Mouse (Mus musculus) ES-Bruce4 (cell line): ENCODE results near the gene Nek4. TPM values are rescaled to one million over a fixed set of nuclear protein-coding genes. Genes with fewer than 3 reads are reported as not detected.

Experiments
- H3K27ac ChIP-seq: 2 replicates; pipeline ENCODE4 v1.5.1; 2012; ENCODE audit warnings: low read length, inconsistent platforms; ENCODE audit not compliant: insufficient read depth
- H3K27me3 ChIP-seq: 2 replicates; pipeline ENCODE4 v1.6.1; 2012; ENCODE audit warnings: mild to moderate bottlenecking, low read length, inconsistent platforms; ENCODE audit not compliant: control insufficient read depth, poor library complexity, insufficient read depth, severe bottlenecking
- H3K36me3 ChIP-seq: 2 replicates; pipeline ENCODE4 v1.6.1; 2012; ENCODE audit warnings: inconsistent platforms, mild to moderate bottlenecking, low read length, moderate library complexity; ENCODE audit not compliant: control insufficient read depth, poor library complexity, insufficient read depth, severe bottlenecking
- H3K4me1 ChIP-seq: one replicate; pipeline ENCODE4 v1.8.1; 2011; ENCODE audit warnings: low read length; ENCODE audit not compliant: control insufficient read depth, insufficient read depth
- H3K4me3 ChIP-seq: 2 replicates; pipeline ENCODE4 v1.5.1; 2011; ENCODE audit warnings: low read depth, mild to moderate bottlenecking, low read length
- H3K9ac ChIP-seq: 2 replicates; pipeline ENCODE4 v1.6.1; 2012; ENCODE audit warnings: low read depth, mild to moderate bottlenecking, inconsistent platforms; ENCODE audit not compliant: poor library complexity, severe bottlenecking
- H3K9me3 ChIP-seq: replicated peaks from 2 replicates; pipeline ENCODE4 v1.6.1; 2012; ENCODE audit warnings: mild to moderate bottlenecking, low read length, inconsistent platforms; ENCODE audit not compliant: control insufficient read depth, poor library complexity, insufficient read depth, severe bottlenecking
- CTCF ChIP-seq: IDR thresholded peaks from one replicate; pipeline ENCODE4 v1.8.1; 2011; ENCODE audit warnings: low read depth, low read length
- EP300 ChIP-seq: IDR thresholded peaks from 2 replicates; pipeline ENCODE4 v1.6.1; 2011; ENCODE audit warnings: low read depth, low read length; ENCODE audit not compliant: insufficient read depth
- POLR2A ChIP-seq: IDR thresholded peaks from one replicate; pipeline ENCODE4 v1.8.1; 2011; ENCODE audit warnings: low read length; ENCODE audit not compliant: insufficient read depth
- polyA plus RNA-seq: library from polyadenylated mRNA; stranded (reverse); fragments of >200 nt; gene quantifications from 2 replicates; pipeline ENCODE4 v1.2.4, GENCODE M21; 2011; ENCODE audit warnings: low read depth; ENCODE audit not compliant: missing spikeins, insufficient read depth, insufficient read length

Gene Nek4
- polyA plus RNA-seq, 1 experiment: 17.7 TPM

- Histone ChIP-seq H3K36me3 (no peaks in the 10 kb centered on the region), H3K9ac (no peak overlapping the region), H3K4me1 (no peaks in the 10 kb centered on the region), H3K9me3 (no peaks in the 10 kb centered on the region), H3K4me3 (no peak overlapping the region), H3K27me3 (no peaks in the 10 kb centered on the region), H3K27ac (no peak overlapping the region)
- TF ChIP-seq EP300 (no peak), POLR2A (no peak), CTCF (no peak)
Measured at GRCm38 (mm10) chr14:30911141-30911540, 40.0 kb upstream of the Nek4 start.

- H3K27ac ChIP-seq: no peak overlapping the region
- TF ChIP-seq CTCF: no peak
- TF ChIP-seq EP300: no peak
- H3K36me3 ChIP-seq: no peaks in the 10 kb centered on the region
- H3K27me3 ChIP-seq: no peaks in the 10 kb centered on the region
- H3K9ac ChIP-seq: no peak overlapping the region
- H3K9me3 ChIP-seq: no peaks in the 10 kb centered on the region
- no peak overlapping the region for H3K4me3 ChIP-seq
- H3K4me1 ChIP-seq: no peaks in the 10 kb centered on the region
Measured at GRCm38 (mm10) chr14:30912641-30913040, 38.5 kb upstream of the Nek4 start.

GRCm38 (mm10) chr14:30913404-30913803 lies 37.8 kb upstream of the Nek4 start:
- Histone ChIP-seq H3K4me1 (no peaks in the 10 kb centered on the region), H3K4me3 (no peak overlapping the region), H3K27ac (no peak overlapping the region), H3K27me3 (no peaks in the 10 kb centered on the region), H3K9me3 (no peaks in the 10 kb centered on the region), H3K36me3 (no peaks in the 10 kb centered on the region), H3K9ac (no peak overlapping the region)
- TF ChIP-seq CTCF: no peak
- no peak for TF ChIP-seq POLR2A
- TF ChIP-seq EP300: no peak

GRCm38 (mm10) chr14:30916516-30916915 lies 34.7 kb upstream of the Nek4 start:
- Histone ChIP-seq H3K4me3 (no peak overlapping the region), H3K36me3 (no peaks in the 10 kb centered on the region), H3K27me3 (no peaks in the 10 kb centered on the region), H3K9ac (no peak overlapping the region), H3K4me1 (no peaks in the 10 kb centered on the region), H3K27ac (no peak overlapping the region), H3K9me3 (no peaks in the 10 kb centered on the region)
- TF ChIP-seq POLR2A (no peak), CTCF (no peak), EP300 (no peak)

GRCm38 (mm10) chr14:30922053-30922670 lies 29.0 kb upstream of the Nek4 start:
- no peaks in the 10 kb centered on the region for H3K27me3 ChIP-seq

GRCm38 (mm10) chr14:30923375-30924105 lies 27.6 kb upstream of the Nek4 start, which contains the start of gene Itih3:
Itih3 (minus strand) TSS chr14:30923760.
- Histone ChIP-seq H3K4me1 (no peaks in the 10 kb centered on the region), H3K9ac (no peak within 1 kb of the TSS), H3K27ac (no peak within 1 kb of the TSS), H3K36me3 (no peaks in the 10 kb centered on the region), H3K4me3 (no peak within 1 kb of the TSS), H3K27me3 (no peaks in the 10 kb centered on the region), H3K9me3 (no peaks in the 10 kb centered on the region)
- TF ChIP-seq CTCF (no peak), POLR2A (no peak), EP300 (no peak)

More at GRCm38 (mm10) chr14:30922053-30922670, 29.0 kb upstream of the Nek4 start:
- Histone ChIP-seq H3K9me3 (no peaks in the 10 kb centered on the region), H3K4me1 (no peaks in the 10 kb centered on the region), H3K9ac (no peak overlapping the region), H3K27ac (no peak overlapping the region), H3K36me3 (no peaks in the 10 kb centered on the region), H3K4me3 (no peak overlapping the region)
- TF ChIP-seq POLR2A: no peak
- TF ChIP-seq CTCF: no peak
- no peak for TF ChIP-seq EP300
